8 mouse cellular contexts compared by ENCODE assay signal in the genomic region with DNA sequence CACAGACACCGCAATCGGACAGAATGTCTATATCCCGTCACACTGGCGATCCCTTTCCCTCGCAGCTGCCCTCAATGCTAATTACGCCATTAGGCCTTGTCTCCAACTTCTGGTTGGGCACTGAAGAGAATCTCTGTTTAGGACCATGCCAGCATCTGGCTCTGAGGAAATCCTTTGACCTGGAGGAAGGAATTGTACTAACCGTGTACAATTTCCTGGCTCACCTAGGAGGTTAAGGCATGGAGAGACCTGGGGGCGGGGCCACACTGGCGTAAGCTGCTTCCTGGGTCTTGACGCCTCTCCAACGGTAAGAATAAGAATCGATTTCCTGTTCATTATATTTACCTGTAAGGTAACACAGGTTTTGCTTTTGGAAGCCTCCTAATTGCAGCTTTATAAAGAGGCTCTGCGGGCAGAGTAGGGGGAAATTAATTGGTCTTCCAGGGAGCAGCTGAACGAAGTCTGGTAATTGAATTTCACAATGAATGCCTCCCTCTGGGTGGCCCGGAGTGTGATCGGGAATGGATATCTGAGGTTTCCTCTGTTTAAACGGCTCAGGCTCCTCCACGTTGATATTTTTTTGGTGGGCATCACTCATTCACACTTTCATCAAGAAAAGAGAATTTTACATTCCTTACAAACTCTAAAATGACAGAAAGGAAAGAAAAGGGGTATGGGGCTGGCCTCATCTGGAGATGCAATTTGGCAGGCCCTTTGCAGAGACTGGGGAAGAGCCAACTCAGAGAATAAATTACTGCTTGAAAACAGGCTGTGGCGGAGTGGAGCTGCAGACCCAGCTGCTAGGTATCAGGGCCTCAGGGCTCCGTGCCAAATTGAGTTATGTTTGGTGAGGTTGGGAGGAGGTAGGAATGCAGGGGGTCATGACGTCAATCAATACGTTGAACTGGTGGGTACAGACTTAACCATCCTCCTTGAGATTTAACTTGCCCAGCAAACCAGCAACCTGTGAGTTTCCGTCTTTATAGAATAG. TPM values are rescaled to one million over a fixed set of nuclear protein-coding genes. Genes with fewer than 3 reads are reported as not detected.
A peak's percentile ranks its signal among the peaks of the same experiment; 100 is the strongest.
DNase-seq lines count a peak whose midpoint lies in the region; ATAC-seq and TF ChIP-seq lines count a peak whose summit lies in the region.

No protein-coding gene starts in this region.

- no peaks in the 10 kb centered on the region for H3K27me3 ChIP-seq in limb, embryonic 11.5 days (ENCODE audit: control insufficient read depth, insufficient read depth, low read length)
- no peaks in the 10 kb centered on the region for H3K27me3 ChIP-seq in limb, embryonic 10.5 days (ENCODE audit: low read depth, poor library complexity, severe bottlenecking)
- no peaks in the 10 kb centered on the region; the same call in 1 of the 2 replicates for H3K27me3 ChIP-seq in forebrain, embryonic 11.5 days (ENCODE audit: control insufficient read depth, insufficient read depth, low read length)
- H3K27me3 ChIP-seq in midbrain, embryonic 15.5 days (replicated peaks), result no peaks in the 10 kb centered on the region

- no peak for TF ChIP-seq CTCF in brain, embryonic 14.5 days (IDR thresholded peaks at IDR 0.05; ENCODE audit: borderline replicate concordance, extremely low read depth, insufficient read depth, insufficient read length)

- H3K4me1 ChIP-seq in limb, embryonic 11.5 days (ENCODE audit: control insufficient read depth, insufficient read depth, low read length), result peaks cover 4% of the 10 kb centered on the region; the same call in 1 of the 2 replicates
- H3K4me1 ChIP-seq in limb, embryonic 10.5 days, result peaks cover 12% of the 10 kb centered on the region
- peaks cover 2% of the 10 kb centered on the region; the same call in 1 of the 2 replicates for H3K4me1 ChIP-seq in forebrain, embryonic 11.5 days (replicated peaks; ENCODE audit: control insufficient read depth, insufficient read depth, low read length)
- H3K4me1 ChIP-seq in midbrain, embryonic 15.5 days, result peaks cover 14% of the 10 kb centered on the region

- H3K36me3 ChIP-seq in limb, embryonic 11.5 days (ENCODE audit: control insufficient read depth, insufficient read depth, low read length), result no peaks in the 10 kb centered on the region
- H3K36me3 ChIP-seq in limb, embryonic 10.5 days, result no peaks in the 10 kb centered on the region
- H3K36me3 ChIP-seq in forebrain, embryonic 11.5 days (ENCODE audit: control insufficient read depth, insufficient read depth, low read length), result no peaks in the 10 kb centered on the region
- H3K36me3 ChIP-seq in midbrain, embryonic 15.5 days (replicated peaks), result no peaks in the 10 kb centered on the region

- no peak overlapping the region for H3K4me3 ChIP-seq in limb, embryonic 11.5 days (ENCODE audit: low read depth, low read length)
- no peak overlapping the region for H3K4me3 ChIP-seq in limb, embryonic 10.5 days
- H3K4me3 ChIP-seq in forebrain, embryonic 11.5 days (ENCODE audit: low read depth, low read length), result no peak overlapping the region
- no peak overlapping the region for H3K4me3 ChIP-seq in midbrain, embryonic 15.5 days

- no peak overlapping the region for H3K4me2 ChIP-seq in limb, embryonic 11.5 days (ENCODE audit: low read depth, severe bottlenecking)
- H3K4me2 ChIP-seq in forebrain, embryonic 11.5 days (ENCODE audit: low read depth, low read length, severe bottlenecking), result no peak overlapping the region; the same call in 1 of the 2 replicates
- peak overlapping the region; percentile 27 for H3K4me2 ChIP-seq in midbrain, embryonic 15.5 days

- TF ChIP-seq POLR2A in brain, embryonic 14.5 days (IDR thresholded peaks at IDR 0.05; ENCODE audit: borderline replicate concordance, extremely low read depth, insufficient read depth, insufficient read length, poor library complexity, severe bottlenecking), result no peak

- 53% methylated on average over 23 of the region's 23 CpGs for WGBS in limb, embryonic 11.5 days
- 65% methylated on average over 23 of the region's 23 CpGs for WGBS in limb, embryonic 10.5 days
- 39% methylated on average over 23 of the region's 23 CpGs for WGBS in forebrain, embryonic 11.5 days
- 42% methylated on average over 23 of the region's 23 CpGs for WGBS in midbrain, embryonic 15.5 days

- DNase-seq in limb, embryonic 11.5 days (ENCODE audit: low spot score), result peak; percentile 52
- no peak for DNase-seq in limb, embryonic 10.5 days (ENCODE audit: low spot score)
- DNase-seq in brain, embryonic 14.5 days (ENCODE audit: low read depth), result peak; percentile 96
- peak; percentile 69 for DNase-seq in forebrain, embryonic 11.5 days (ENCODE audit: low spot score)
- no peak for DNase-seq in right cerebral cortex, adult 18-20 months
- no peak for DNase-seq in spleen, postnatal 14 days (ENCODE audit: low spot score in 2 of 2)

- ATAC-seq in limb, embryonic 11.5 days (ENCODE audit: insufficient number of reproducible peaks, low FRiP score, low TSS enrichment, low read depth), result no peak
- ATAC-seq in forebrain, embryonic 11.5 days (replicated peaks; ENCODE audit: low FRiP score), result no peak; the same call in 1 of the 2 replicates
- ATAC-seq in midbrain, embryonic 15.5 days (replicated peaks), result no peak; the same call in 1 of the 2 replicates
- no peak for ATAC-seq in CD4-positive, CD25-positive, alpha-beta regulatory T cell, adult 4 months

- no peak overlapping the region for H3K27ac ChIP-seq in limb, embryonic 11.5 days (replicated peaks; ENCODE audit: low read depth, low read length)
- H3K27ac ChIP-seq in limb, embryonic 10.5 days, result no peak overlapping the region
- 0 out of 2 replicates have a peak overlapping the region, but pooled peaks have one; percentile 21 for H3K27ac ChIP-seq in forebrain, embryonic 11.5 days (ENCODE audit: low read depth, low read length)
- peak overlapping the region; percentile 73 for H3K27ac ChIP-seq in midbrain, embryonic 15.5 days

- H3K9me3 ChIP-seq in limb, embryonic 11.5 days (ENCODE audit: control insufficient read depth, low read length), result no peaks in the 10 kb centered on the region
- no peaks in the 10 kb centered on the region for H3K9me3 ChIP-seq in limb, embryonic 10.5 days (replicated peaks)
- H3K9me3 ChIP-seq in forebrain, embryonic 11.5 days (ENCODE audit: control insufficient read depth, low read length), result no peaks in the 10 kb centered on the region
- H3K9me3 ChIP-seq in midbrain, embryonic 15.5 days, result no peaks in the 10 kb centered on the region

- no peak overlapping the region for H3K9ac ChIP-seq in limb, embryonic 11.5 days (ENCODE audit: low read length)
- H3K9ac ChIP-seq in forebrain, embryonic 11.5 days (ENCODE audit: low read length), result no peak overlapping the region
- no peak overlapping the region for H3K9ac ChIP-seq in midbrain, embryonic 15.5 days

RNA-seq across cellular contexts. Expression of gene Gm14214, which starts 20.5 kb away (rescaled TPM):
- polyA plus RNA-seq in limb, embryonic 11.5 days (2014; fragmentation: Nextera tagmentation; extraction: Ambion mirVana), result not detected in 2 replicates
- not detected in 2 replicates for polyA plus RNA-seq in limb, embryonic 10.5 days (2016; fragmentation: Nextera tagmentation; extraction: Ambion mirVana)
- not detected in 2 replicates for polyA plus RNA-seq in brain, embryonic 14.5 days (2012; rRNA removed)
- polyA plus RNA-seq in forebrain, embryonic 11.5 days (2014; fragmentation: Nextera tagmentation; extraction: Ambion mirVana), result not detected in 2 replicates
- polyA plus RNA-seq in midbrain, embryonic 15.5 days (2015; fragmentation: Nextera tagmentation; extraction: Ambion mirVana), result not detected in 2 replicates
- not detected for polyA plus RNA-seq in CD4-positive, CD25-positive, alpha-beta regulatory T cell, adult 4 months (2017; shearing (Covaris generic))

RNA-seq across cellular contexts. Expression of gene Raly, which starts 41.6 kb away (rescaled TPM):
- 72.8 and 119 TPM in 2 replicates for polyA plus RNA-seq in limb, embryonic 11.5 days (2014; fragmentation: Nextera tagmentation; extraction: Ambion mirVana)
- 55.0 and 61.9 TPM in 2 replicates for polyA plus RNA-seq in limb, embryonic 10.5 days (2016; fragmentation: Nextera tagmentation; extraction: Ambion mirVana)
- polyA plus RNA-seq in brain, embryonic 14.5 days (2012; rRNA removed), result 253 and 290 TPM in 2 replicates
- 92.4 and 102 TPM in 2 replicates for polyA plus RNA-seq in forebrain, embryonic 11.5 days (2014; fragmentation: Nextera tagmentation; extraction: Ambion mirVana)
- 25.3 and 34.1 TPM in 2 replicates for polyA plus RNA-seq in midbrain, embryonic 15.5 days (2015; fragmentation: Nextera tagmentation; extraction: Ambion mirVana)
- polyA plus RNA-seq in CD4-positive, CD25-positive, alpha-beta regulatory T cell, adult 4 months (2017; shearing (Covaris generic)), result 1 to 10 TPM; 8.0 to 8.6 TPM

RNA-seq across cellular contexts. Expression of gene a, which starts 41.9 kb away (rescaled TPM):
- polyA plus RNA-seq in limb, embryonic 11.5 days (2014; fragmentation: Nextera tagmentation; extraction: Ambion mirVana), result 13.8 and 17.7 TPM in 2 replicates
- 32.5 and 45.1 TPM in 2 replicates for polyA plus RNA-seq in limb, embryonic 10.5 days (2016; fragmentation: Nextera tagmentation; extraction: Ambion mirVana)
- polyA plus RNA-seq in brain, embryonic 14.5 days (2012; rRNA removed), result 4.1 and 6.5 TPM in 2 replicates
- 0.69 and 1.0 TPM in 2 replicates for polyA plus RNA-seq in forebrain, embryonic 11.5 days (2014; fragmentation: Nextera tagmentation; extraction: Ambion mirVana)
- polyA plus RNA-seq in midbrain, embryonic 15.5 days (2015; fragmentation: Nextera tagmentation; extraction: Ambion mirVana), result 0.86 and 1.5 TPM in 2 replicates
- polyA plus RNA-seq in CD4-positive, CD25-positive, alpha-beta regulatory T cell, adult 4 months (2017; shearing (Covaris generic)), result not detected

Comparison
In these comparisons a context has a peak if more than half of its experiments do, and no peak if none do; other contexts are left out.
1. DNase-seq: peak in limb, embryonic 11.5 days (single experiment), brain, embryonic 14.5 days (single experiment) and forebrain, embryonic 11.5 days (single experiment); none in limb, embryonic 10.5 days (single experiment), right cerebral cortex, adult 18-20 months (single experiment) and spleen, postnatal 14 days (0 of 2).
2. H3K27ac ChIP-seq: peak in forebrain, embryonic 11.5 days (single experiment) and midbrain, embryonic 15.5 days (single experiment); none in limb, embryonic 11.5 days (single experiment) and limb, embryonic 10.5 days (single experiment).